Mouse (Mus musculus): ENCODE data around the gene Ttc30a1.

Ttc30a1 gene

GRCm38 (mm10) chr2:75933541-75933940, 48.2 kb downstream of the Ttc30a1 start:
- no peak for DNase-seq (ENCODE audit: inconsistent ontology term)

GRCm38 (mm10) chr2:75930941-75931340, 50.8 kb downstream of the Ttc30a1 start:
- no peak for DNase-seq (ENCODE audit: inconsistent ontology term)

GRCm38 (mm10) chr2:75929786-75930444, 51.9 kb downstream of the Ttc30a1 start:
- DNase-seq (ENCODE audit: inconsistent ontology term): no peak

GRCm38 (mm10) chr2:75929141-75929540, 52.6 kb downstream of the Ttc30a1 start:
- no peak for DNase-seq (ENCODE audit: inconsistent ontology term)

Measured in Muller cell, postnatal 12 days (primary cell).